Mouse (Mus musculus): Measurements from ENCODE around the gene Hmbs.
"Not testable (repeated sequence)": the region's sequence is repeated elsewhere in the genome, so short reads cannot be mapped to it uniquely, and the experiment has no call there.

Gene Hmbs

DNA sequence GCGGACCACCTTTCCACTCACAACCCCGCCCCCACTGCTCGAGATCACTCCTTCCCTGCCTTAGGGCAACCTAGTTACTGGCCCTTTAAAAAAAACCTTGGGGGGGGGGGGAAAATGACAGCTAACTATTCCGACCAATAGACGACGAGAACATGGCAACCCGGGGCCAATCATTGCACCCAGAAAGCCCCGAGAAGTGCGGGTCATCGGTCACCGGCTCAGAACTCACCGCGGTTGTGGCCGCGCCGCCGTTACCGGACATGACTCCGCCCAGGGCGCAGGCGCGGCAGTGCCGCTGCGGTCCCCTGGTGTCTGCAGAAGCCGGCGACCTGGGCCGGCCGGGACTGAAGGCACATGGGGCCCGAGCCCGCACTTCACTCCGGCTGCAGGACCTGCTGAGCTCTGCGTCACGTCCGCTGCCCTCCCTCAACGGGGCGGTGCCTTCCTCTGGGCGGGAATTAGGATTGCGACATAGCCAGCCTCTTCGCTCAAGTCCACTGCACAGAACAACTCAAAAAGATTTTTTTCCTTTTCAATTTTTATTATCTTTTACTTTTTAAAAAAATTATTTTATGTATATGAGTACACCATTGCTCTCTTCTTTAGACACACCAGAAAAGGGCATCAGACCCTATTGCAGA lies at the start of gene Hmbs:
TSS of gene Hmbs (minus strand) at position 448 of the 641 bp plus-strand sequence.
- peak; percentile 91 for DNase-seq (ENCODE audit: low spot score)

DNA sequence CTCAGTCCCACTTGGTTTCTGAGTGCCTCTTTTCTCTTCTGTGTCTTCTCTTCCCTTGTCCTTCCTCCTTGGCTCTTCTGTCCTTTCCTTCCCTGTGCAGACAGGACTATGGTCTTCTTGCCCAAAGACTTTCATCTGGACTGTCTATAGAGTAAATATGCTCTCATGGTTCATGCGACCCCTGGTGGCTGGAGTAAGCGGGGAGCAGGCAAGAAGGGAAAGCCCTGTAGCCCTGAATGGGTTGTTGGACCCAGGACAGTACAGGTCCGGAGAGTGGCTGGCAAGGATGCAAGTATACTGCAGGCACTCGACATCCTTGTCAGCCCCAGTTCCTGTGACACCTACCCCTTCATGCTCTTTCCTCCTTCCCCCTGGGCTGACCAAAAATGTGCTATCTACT lies 47.4 kb upstream of the Hmbs start:
- peak; percentile 83 for DNase-seq (ENCODE audit: low spot score)

DNA sequence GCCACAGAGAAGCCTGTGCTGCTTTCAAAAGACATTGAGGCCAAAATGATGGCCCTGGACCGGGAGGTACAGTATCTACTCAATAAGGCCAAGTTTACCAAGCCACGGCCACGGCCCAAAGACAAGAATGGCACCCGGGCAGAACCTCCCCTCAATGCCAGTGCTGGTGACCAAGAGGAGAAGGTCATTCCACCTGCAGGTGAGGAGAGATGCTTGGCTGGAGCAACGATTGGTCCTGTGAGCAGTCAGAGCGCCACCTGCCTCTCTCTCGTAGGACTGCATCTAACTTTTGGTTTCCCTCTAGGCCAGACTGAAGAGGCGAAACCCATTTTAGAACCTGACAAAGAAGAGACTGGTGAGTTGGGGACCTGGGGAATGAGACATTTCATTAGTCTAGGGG lies 45.2 kb upstream of the Hmbs start:
- peak; percentile 60 for DNase-seq (ENCODE audit: low spot score)

DNA sequence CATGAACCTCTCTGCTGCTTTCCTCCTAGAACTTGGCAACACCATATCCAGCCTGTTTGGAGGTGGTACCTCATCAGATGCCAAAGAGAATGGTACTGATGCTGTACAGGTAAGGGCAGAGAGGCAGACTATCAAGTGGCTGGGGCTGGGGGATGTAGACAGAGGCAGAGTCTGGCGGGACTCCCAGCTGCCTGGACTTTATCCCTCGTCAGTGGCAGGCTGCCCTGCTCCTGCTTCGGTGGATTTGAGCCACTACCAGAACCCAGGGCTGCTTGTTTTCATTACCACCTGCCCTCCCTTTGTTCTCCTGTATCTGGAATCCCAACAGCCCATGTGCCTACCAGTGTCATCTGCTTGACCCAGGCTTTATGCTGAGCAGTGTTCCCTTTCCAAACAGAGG lies 43.2 kb upstream of the Hmbs start:
- DNase-seq (ENCODE audit: low spot score): peak; percentile 43

DNA sequence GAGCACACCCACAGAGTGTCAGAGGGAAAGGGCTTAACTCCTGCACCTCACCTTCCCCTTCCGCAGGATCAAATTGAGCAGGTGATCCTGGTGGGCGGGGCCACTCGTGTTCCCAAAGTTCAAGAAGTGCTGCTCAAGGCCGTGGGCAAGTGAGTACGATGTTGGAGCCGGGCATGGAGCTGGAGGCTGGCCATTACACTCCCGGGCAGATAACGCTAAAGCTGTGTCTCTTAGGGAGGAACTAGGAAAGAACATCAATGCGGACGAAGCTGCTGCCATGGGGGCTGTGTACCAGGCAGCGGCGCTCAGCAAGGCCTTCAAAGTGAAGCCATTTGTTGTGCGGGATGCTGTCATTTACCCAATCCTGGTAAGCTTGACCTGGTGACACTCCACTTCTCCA lies 40.6 kb upstream of the Hmbs start:
- DNase-seq (ENCODE audit: low spot score): no peak

DNA sequence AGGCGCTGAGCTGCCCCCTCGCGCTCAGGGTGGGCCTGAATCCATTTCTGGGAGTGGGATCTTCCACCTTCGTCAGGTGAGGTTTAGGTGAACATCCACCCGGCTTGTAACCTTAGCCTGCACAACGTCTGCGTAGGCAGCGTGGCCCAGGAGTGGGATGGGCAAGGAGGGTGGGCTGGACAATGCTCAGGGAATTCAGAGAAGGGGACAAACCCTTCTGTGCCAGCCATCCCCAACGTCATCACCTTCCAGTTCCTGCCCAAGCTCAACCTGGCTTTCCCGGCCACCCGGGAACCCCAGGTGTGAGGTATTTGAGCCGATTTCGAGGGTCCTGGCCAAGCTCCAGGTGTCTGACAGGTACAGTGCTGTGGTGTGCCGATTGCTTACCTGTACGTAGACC lies 35.8 kb upstream of the Hmbs start:
- no peak for DNase-seq (ENCODE audit: low spot score)

DNA sequence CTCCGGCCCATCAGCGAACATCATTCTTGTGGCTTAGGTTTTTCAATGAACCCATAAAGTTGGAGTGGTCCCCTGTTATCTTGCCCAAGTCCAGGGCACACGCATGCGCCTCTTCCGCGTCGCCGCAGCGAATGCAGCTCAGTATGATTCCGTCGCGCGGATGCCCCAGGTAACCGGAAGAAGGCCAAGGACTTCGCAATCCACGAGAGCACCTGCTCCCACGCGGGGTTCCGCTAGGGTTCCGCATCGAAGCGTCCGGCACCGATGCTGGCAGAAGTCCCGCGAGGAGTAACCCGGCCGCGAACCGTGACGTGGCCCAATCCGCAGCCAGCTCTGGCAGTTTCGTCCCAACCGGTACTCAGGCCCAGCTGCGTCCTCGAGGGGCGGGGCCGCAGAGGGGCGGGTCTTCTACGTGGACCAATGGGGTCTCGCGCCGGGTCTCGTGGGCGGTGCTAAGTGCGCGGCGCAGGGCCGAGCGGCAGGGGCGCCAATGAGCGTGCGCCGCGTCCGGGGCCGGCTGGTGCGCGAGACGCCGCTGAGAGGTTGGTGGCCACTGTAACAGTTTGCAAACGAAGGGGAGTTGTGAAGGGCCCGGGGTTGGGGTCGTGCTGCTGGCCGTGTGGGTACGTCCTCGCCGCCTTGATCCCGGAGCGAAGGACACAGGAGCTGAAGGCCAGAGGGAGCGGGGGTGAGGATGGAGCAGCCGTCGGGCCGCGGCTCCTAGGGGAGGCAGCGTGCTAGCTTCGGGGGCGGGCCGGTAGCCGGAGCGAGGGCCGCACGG lies 35.2 kb upstream of the Hmbs start, which contains the start of gene Hyou1:
TSS of gene Hyou1 (plus strand) at position 437 of the 781 bp plus-strand sequence.
- peak; percentile 99 for DNase-seq (ENCODE audit: low spot score)

DNA sequence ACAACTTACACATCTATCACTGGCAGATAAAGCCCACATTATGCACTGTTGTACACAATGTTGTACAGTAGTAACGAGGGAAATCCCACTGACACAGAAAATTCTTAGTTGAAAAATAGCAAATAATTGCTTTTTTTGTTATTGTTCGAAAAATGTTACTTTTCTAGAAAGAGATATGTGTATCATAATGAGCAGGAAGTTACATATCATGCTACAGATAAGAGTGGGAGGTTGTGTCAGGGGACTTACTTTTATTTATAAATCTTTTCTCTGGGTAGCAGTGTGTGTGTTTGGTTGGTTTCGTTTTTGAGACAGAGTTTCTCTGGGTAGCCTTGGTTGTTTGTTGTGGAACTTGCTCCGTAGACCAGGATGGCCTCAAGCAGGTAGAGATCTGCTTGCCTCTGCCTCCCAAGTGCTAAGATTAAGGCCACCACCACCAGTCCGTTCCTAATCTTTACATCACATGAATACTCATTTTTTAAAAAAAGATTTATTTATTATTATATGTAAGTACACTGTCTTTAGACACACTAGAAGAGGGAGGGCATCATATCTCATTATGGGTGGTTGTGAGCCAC lies 34.2 kb upstream of the Hmbs start:
- no peak for DNase-seq (ENCODE audit: low spot score)

DNA sequence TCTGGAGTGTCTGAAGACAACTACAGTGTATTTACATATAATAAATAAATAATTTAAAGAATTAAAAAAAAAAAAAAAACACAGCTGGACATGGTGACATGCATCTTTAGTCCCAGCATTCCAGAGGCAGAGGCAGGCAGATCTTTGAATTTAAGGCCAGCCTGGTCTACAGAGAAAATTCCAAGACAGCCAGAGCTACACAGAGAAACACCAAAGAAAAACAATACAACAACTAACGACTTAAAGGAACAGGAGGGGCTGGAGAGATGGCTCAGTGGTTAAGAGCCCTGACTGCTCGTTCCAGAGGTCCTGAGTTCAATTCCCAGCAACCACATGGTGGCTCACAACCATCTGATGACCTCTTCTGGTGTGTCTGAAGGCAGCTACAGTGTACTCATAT lies 33.3 kb upstream of the Hmbs start:
- DNase-seq (ENCODE audit: low spot score): not testable (repeated sequence)

DNA sequence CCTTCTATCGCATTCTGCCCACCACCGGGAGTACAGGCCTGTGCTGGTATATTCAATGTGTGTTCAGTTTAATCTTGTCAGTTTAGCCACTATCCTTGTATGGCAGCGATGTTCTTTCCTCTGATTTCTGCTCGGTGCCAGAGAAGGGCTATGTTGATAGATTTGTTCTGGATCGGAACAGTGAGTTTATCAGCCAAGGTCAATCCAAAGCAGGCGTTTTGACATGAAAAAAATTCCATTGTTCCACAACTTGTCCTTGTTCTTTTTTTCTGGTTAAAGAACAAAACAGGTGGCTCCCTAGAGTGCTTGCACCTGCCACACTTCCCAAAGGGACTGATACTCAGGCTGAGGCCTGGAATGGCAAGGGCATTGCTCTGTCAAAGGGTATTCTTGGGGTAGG lies 32.1 kb upstream of the Hmbs start:
- no peak for DNase-seq (ENCODE audit: low spot score)

DNA sequence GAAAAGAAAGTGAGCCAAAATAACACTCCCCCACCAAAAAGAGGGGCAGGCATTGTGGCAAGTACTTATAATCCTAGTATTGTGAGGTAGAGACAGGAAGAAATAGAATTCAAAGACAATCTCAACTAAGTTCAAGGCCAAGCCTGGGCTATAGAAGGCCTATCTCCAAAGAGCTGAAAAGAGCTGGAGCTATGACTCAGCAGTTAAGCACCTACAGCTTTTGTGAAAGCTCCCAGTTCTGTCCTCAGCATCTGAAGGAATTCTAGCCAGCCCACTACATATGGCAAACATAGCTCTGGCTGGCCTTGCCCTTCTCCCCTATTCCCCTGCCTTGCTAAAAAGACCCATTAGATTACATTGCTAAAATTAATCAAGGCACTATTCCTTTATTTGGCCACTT lies 29.4 kb upstream of the Hmbs start:
- no peak for DNase-seq (ENCODE audit: low spot score)

DNA sequence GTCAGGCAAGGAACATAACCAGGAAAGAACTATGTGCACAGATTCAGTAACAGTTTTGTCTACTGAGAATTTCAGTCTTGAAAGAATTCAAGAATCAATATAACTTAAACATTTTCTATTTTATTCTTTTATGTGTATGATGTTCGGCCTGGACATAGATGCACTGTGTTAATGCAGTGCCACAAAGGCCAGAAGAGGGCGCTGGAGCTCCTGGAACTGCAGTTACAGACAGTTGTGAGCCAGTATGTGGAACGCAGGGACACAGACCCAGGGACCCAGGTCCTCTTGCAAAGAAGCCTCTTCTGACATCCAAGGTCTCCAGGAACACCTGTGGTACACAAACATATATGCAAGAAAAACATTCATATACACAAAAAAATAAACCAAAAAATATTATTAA lies 20.5 kb upstream of the Hmbs start:
- no peak for DNase-seq (ENCODE audit: low spot score)

DNA sequence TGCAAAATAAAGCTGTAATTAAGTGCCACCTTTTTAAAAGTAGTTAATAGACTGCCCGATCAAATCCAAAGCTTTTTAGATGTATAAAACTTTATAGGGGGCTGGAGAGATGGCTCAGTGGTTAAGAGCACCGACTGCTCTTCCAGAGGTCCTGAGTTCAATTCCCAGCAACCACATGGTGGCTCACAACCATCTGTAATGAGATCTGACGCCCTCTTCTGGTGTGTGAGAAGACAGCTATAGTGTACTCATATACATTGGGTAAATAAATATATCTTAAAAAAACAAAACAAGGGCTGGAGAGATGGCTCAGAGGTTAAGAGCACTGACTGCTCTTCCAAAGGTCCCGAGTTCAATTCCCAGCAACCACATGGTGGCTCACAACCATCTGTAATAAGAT lies 17.9 kb upstream of the Hmbs start:
- not testable (repeated sequence) for DNase-seq (ENCODE audit: low spot score)

DNA sequence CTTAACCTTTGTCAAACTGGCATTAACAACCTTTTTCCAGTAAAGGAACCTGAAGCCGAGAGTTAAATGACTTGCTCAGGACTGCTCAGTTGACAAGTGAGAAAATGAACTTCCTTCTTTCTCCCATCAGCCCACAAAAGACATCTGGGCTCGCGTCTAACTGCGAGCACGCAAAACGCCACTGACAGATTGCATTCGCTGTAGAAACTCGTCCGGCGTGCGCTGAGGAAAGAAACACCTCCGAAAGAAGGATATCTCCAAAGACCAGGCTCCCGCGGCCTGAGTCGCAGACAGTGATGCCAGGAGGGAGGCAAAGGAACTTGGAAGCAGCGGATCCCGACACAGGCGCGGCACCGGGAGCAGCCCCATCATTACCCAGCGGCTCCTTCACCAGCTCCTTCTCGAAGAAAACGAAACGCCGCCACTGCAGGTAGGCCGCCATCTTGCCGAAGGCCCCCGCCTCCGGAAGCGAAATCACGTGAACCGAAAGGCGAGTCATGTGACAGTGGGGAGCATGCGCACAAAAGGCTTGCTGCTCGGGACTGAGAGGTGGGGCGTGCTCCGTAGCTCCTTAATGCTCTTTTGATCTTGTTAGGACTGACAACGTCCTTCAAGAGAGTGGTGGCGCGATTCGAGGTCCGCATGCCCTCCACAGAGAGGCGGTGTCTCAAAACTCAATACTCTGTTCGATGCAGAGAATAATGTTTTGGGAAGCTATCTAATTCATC lies 17.3 kb upstream of the Hmbs start, which contains the start of gene Vps11:
TSS of gene Vps11 (minus strand) at position 481 of the 728 bp plus-strand sequence.
- peak; percentile 99 for DNase-seq (ENCODE audit: low spot score)

DNA sequence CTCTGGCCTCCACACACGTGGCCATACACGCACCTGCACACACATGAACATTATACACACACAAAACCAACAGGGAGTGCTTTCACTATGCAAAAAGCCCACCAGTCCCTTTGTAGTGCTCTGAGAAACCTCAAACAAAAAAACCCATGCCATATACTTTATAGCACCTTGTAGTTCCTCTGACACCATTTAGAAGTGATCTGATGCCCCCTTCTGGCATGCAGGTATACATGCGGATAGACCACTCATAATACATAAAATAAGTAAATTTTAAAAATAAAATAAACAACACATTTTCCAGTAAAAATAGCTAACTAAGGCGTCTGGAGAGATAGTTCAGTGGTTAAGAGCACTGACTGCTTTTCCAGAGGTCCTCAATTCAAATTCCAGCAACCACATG lies 13.2 kb upstream of the Hmbs start:
- DNase-seq (ENCODE audit: low spot score): peak; percentile 56

DNA sequence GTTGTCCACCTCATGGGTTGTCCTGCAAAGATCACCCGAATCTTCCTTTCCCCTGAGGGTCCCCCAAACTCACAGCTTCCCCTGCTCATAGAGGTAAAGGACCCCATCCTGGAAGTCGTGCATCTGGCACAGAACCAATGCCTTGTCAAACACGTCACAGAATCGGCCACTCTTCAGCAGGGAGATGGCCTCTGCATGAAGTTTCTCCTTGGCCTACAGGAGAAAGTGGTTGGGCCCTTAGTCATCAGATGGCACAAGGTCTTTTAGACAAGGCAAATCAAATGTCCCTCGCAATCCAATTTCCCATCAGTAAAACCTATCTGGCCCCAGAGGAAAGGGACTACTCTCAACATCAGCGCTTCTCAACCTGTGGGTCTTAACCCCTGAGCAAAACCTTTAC lies 9.1 kb upstream of the Hmbs start:
- no peak for DNase-seq (ENCODE audit: low spot score)

DNA sequence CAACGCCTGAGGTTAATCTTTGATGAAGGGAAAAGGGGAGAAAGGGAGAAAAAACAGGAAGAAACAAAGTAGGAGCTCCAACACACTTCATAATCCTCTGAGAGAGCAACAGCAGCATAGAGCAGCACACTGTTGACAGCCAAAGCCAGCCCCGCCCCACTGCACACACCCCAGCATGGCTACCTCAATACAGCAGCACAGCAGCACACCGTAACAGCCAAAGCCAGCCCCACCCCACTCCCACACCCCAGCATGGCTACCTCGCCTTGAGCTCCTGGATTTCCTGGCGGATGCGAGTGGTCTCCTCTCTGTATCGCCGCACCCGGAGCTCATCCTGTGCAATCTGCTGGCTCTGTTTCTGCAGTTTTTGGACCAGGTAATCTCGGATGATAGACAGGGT lies 8.3 kb upstream of the Hmbs start:
- no peak for DNase-seq (ENCODE audit: low spot score)

DNA sequence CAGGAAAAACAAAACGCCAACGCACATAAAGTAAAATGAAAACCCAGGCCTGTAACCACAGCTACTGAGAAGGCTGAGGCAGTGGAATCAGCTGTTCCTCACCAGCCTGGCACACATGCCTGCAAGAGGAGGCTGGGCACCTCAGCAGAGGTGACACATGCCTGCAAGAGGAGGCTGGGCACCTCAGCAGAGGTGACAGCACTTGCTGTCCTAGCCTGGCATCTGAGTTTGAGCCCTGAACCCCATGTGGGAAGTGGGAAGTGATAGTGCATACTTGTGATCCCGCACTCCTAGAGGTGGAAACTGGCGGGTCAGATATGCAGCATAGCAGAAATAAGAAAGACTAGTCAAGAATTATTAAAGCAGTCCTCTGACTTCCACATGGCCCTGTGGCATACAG lies 7.4 kb upstream of the Hmbs start:
- DNase-seq (ENCODE audit: low spot score): no peak

DNA sequence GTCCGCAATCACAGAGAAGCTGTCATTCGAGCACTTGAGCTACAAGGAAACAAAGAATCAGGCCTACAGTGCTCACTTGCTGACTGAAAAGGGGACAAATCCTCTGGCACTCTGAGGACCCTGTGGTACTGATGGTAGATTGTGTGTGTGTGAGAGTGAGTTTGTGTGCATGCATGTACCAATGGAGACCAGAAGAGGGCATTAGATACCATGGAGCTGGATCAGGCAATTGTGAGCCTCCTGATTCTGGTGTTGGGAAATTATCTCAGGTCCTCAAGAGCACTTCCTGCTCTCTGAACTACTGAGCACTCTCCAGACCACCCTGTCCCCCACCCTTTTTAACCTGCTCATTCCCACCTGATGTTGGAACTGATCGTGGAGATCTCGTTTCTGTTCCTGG lies 4.5 kb upstream of the Hmbs start:
- DNase-seq (ENCODE audit: low spot score): no peak

DNA sequence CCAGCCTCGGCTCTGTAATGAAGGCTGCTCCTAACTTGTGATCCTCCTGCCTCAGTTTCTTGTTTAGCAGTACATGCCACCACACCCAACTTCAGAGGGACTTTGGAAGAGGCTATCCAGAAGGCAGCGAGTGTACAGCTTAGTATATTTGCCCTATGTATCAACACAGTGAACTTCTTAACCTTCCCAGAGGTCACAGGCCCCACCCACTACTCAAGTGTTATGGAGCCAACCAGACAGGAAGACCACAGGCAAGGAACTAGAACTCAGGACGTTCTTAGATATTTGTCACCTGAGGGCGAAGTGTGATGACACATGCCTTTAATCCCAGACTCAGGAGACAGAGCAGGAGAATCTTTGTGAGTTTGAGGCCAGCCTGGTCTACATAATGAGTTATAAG lies 3.6 kb upstream of the Hmbs start:
- DNase-seq (ENCODE audit: low spot score): no peak

DNA sequence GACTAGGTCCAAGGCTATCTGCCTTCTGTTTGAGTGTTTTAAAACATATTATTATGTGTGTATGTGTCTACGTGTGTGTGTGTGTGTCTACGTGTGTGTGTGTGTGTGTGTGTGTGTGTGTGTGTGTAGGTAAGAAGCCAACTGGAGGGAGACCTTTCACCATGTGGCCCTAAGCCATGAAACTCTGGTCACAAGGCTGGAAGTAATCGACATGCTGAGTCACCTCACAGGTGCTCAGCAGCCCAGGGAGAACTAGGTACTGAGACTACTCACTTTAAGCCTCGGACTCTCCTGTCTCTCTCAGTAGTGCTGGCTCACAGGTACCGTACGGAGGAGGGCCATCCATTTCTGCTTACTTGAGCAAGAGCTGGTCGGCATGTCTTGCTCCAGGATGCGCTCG lies 3.1 kb upstream of the Hmbs start:
- DNase-seq (ENCODE audit: low spot score): no peak

DNA sequence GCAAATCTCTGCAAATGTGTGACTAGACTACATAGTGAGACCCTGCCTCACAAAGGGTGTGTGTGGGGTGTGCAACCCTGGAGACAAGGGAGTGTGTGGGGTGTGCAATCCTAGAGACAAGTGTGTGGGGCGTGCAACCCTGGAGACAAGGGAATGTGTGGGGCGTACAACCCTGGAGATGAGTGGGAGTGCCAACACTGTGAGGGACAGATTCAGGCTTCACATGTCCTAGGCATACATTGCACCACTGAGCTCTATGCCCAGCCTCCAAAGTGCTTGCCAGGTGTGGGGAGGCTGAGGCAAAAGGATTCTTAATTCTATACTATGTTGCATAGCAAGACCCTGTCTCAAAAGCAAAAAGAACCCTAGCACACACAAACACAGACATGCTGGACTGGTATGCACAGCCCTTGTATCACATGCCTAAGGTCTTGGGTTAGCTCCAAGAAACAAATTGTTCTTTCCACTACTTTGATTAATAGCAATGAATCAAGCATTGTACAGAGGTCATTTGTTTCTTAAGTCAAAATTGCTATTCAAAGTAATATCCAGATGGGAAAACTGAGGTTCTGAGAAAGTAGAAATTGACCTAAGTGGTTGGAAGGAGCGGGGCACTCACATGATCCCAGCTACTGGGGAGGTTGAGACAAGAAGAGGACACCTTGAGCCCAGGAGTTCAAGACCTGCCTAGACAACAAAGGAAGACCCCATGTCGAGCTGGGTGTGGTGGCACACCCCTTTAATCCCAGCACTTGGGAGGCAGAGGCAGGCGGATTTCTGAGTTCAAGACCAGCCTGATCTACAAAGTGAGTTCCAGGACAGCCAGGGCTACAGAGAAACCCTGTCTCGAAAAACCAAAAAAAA lies 1.8 kb upstream of the Hmbs start:
- no peak for DNase-seq (ENCODE audit: low spot score)
